Mouse (Mus musculus) CH12.LX (cell line): ENCODE measurements around the gene Med23. TPM values are rescaled to one million over a fixed set of nuclear protein-coding genes. Genes with fewer than 3 reads are reported as not detected.

Source experiments
- DNase-seq: peaks from one replicate; pipeline ENCODE4 v3.0.0-alpha.2; 2013; ENCODE audit errors: extremely low read depth
- H3K27ac ChIP-seq: 2 replicates; pipeline ENCODE4 v1.5.1; 2012; ENCODE audit warnings: low read depth, mild to moderate bottlenecking, control low read depth, moderate library complexity; ENCODE audit not compliant: insufficient read depth
- H3K27me3 ChIP-seq: replicated peaks from 2 replicates; pipeline ENCODE3; 2012; ENCODE audit warnings: inconsistent platforms
- H3K36me3 ChIP-seq, 2 experiments: replicated peaks in 1 of 2; 2 replicates each; pipeline versions ENCODE3 to v1.6.1; 2012; ENCODE audit warnings: inconsistent platforms in 1 of 2, low read length in 1 of 2, mild to moderate bottlenecking in 1 of 2, mixed read lengths in 1 of 2, moderate library complexity in 1 of 2; ENCODE audit not compliant: control insufficient read depth in 1 of 2, insufficient read depth in 1 of 2
- H3K4me1 ChIP-seq, 2 experiments: 2 replicates each; pipeline ENCODE4 v1.6.1; 2012; ENCODE audit warnings: inconsistent platforms in 1 of 2, moderate library complexity in 1 of 2; ENCODE audit not compliant: insufficient read depth in 2 of 2, control insufficient read depth in 1 of 2
- H3K4me2 ChIP-seq: 2 replicates; pipeline ENCODE4 v1.6.1; 2012; ENCODE audit warnings: low read depth, mild to moderate bottlenecking, control low read depth; ENCODE audit not compliant: poor library complexity, insufficient read depth, severe bottlenecking
- H3K4me3 ChIP-seq, 3 experiments: fragments of 150-350 bp in 1 of 3; sonication (generic) in 1 of 3; replicated peaks in 1 of 3; 2 replicates each; pipeline versions ENCODE3 to v1.5.1; 2011 to 2012; ENCODE audit warnings: low read depth in 2 of 3, low read length in 2 of 3, mild to moderate bottlenecking in 2 of 3, moderate library complexity in 2 of 3, control low read depth in 1 of 3, improper control_type of control experiment in 1 of 3, inconsistent platforms in 1 of 3, mixed read lengths in 1 of 3; ENCODE audit not compliant: poor library complexity in 1 of 3
- H3K79me2 ChIP-seq: replicated peaks from 2 replicates; pipeline ENCODE4 v1.6.1; 2012; ENCODE audit warnings: mild to moderate bottlenecking, moderate library complexity; ENCODE audit not compliant: control insufficient read depth, poor library complexity, insufficient read depth, severe bottlenecking; ENCODE audit errors: extremely low read depth
- H3K9ac ChIP-seq: 2 replicates; pipeline ENCODE4 v1.6.1; 2012; ENCODE audit warnings: low read depth, mild to moderate bottlenecking, control low read depth, moderate library complexity; ENCODE audit not compliant: insufficient read depth
- H3K9me3 ChIP-seq: replicated peaks from 2 replicates; pipeline ENCODE3; 2012; ENCODE audit warnings: low read length, inconsistent platforms, mixed read lengths
- CHD1 ChIP-seq: IDR thresholded peaks from 2 replicates; pipeline ENCODE4 v1.6.1; 2012; ENCODE audit warnings: low read depth, low read length, improper control_type of control experiment, inconsistent platforms
- CHD2 ChIP-seq: IDR thresholded peaks from 2 replicates; pipeline ENCODE4 v1.6.1; 2011; ENCODE audit warnings: low read length, improper control_type of control experiment
- CTCF ChIP-seq, 2 experiments: IDR thresholded peaks in 1 of 2; conservative IDR thresholded peaks in 1 of 2; 2 replicates each; pipeline ENCODE4 v1.5.1; 2011 to 2012; ENCODE audit warnings: low read depth in 2 of 2, low read length in 2 of 2, improper control_type of control experiment in 1 of 2, inconsistent platforms in 1 of 2, mild to moderate bottlenecking in 1 of 2, moderate library complexity in 1 of 2
- EP300 ChIP-seq: IDR thresholded peaks from 2 replicates; pipeline ENCODE4 v1.6.1; 2011; ENCODE audit warnings: low read length, improper control_type of control experiment
- ETS1 ChIP-seq: conservative IDR thresholded peaks from 2 replicates; pipeline ENCODE4 v1.6.1; 2012; ENCODE audit warnings: low read depth, mild to moderate bottlenecking, inconsistent platforms, low read length, improper control_type of control experiment, moderate library complexity
- GABPA ChIP-seq: IDR thresholded peaks from 2 replicates; pipeline ENCODE4 v1.6.1; 2012; ENCODE audit warnings: low read depth, low read length, improper control_type of control experiment, inconsistent platforms; ENCODE audit not compliant: insufficient replicate concordance
- HCFC1 ChIP-seq: IDR thresholded peaks from 2 replicates; pipeline ENCODE4 v1.6.1; 2012; ENCODE audit warnings: low read depth, mild to moderate bottlenecking, inconsistent platforms, low read length, improper control_type of control experiment
- JUN ChIP-seq: IDR thresholded peaks from 2 replicates; pipeline ENCODE4 v1.6.1; 2011; ENCODE audit warnings: low read depth, mild to moderate bottlenecking, low read length, improper control_type of control experiment, moderate library complexity; ENCODE audit not compliant: insufficient read depth
- JUND ChIP-seq: conservative IDR thresholded peaks from 2 replicates; pipeline ENCODE4 v1.6.1; 2011; ENCODE audit warnings: low read depth, low read length, improper control_type of control experiment
- MAFK ChIP-seq: IDR thresholded peaks from 2 replicates; pipeline ENCODE4 v1.6.1; 2011; ENCODE audit warnings: low read length, improper control_type of control experiment; ENCODE audit not compliant: insufficient replicate concordance
- MAZ ChIP-seq: IDR thresholded peaks from 2 replicates; pipeline ENCODE4 v1.6.1; 2012; ENCODE audit warnings: low read depth, mild to moderate bottlenecking, inconsistent platforms, low read length, improper control_type of control experiment, moderate library complexity
- MEF2A ChIP-seq: IDR thresholded peaks from 2 replicates; pipeline ENCODE4 v1.6.1; 2014; ENCODE audit warnings: low read depth, mild to moderate bottlenecking, inconsistent platforms, low read length, improper control_type of control experiment, borderline replicate concordance
- NELFE ChIP-seq: IDR thresholded peaks from 2 replicates; pipeline ENCODE4 v1.6.1; 2011; ENCODE audit warnings: low read depth, low read length, improper control_type of control experiment
- NRF1 ChIP-seq: IDR thresholded peaks from 2 replicates; pipeline ENCODE4 v1.6.1; 2014; ENCODE audit warnings: low read depth, mild to moderate bottlenecking, inconsistent platforms, low read length, improper control_type of control experiment, moderate library complexity
- PAX5 ChIP-seq: IDR thresholded peaks from 2 replicates; pipeline ENCODE4 v1.6.1; 2012; ENCODE audit warnings: low read length, inconsistent platforms, mixed read lengths
- POLR2AphosphoS2 ChIP-seq: IDR thresholded peaks from 2 replicates; pipeline ENCODE4 v1.6.1; 2011; ENCODE audit warnings: low read depth, low read length, improper control_type of control experiment
- RAD21 ChIP-seq: IDR thresholded peaks from 2 replicates; pipeline ENCODE4 v1.6.1; 2011; ENCODE audit warnings: low read depth, mild to moderate bottlenecking, low read length, improper control_type of control experiment, moderate library complexity
- SIN3A ChIP-seq: IDR thresholded peaks from 2 replicates; pipeline ENCODE4 v1.6.1; 2012; ENCODE audit warnings: low read length, improper control_type of control experiment, inconsistent platforms
- SMC3 ChIP-seq: IDR thresholded peaks from 2 replicates; pipeline ENCODE4 v1.6.1; 2011; ENCODE audit warnings: low read depth, low read length, improper control_type of control experiment
- TBP ChIP-seq: conservative IDR thresholded peaks from 2 replicates; pipeline ENCODE4 v1.6.1; 2011; ENCODE audit warnings: low read depth, low read length, improper control_type of control experiment
- TCF12 ChIP-seq: IDR thresholded peaks from 2 replicates; pipeline ENCODE4 v1.6.1; 2014; ENCODE audit warnings: low read depth, mild to moderate bottlenecking, inconsistent platforms, low read length, improper control_type of control experiment
- USF1 ChIP-seq: IDR thresholded peaks from 2 replicates; pipeline ENCODE4 v1.6.1; 2014; ENCODE audit warnings: low read depth, mild to moderate bottlenecking, inconsistent platforms, low read length, improper control_type of control experiment
- USF2 ChIP-seq: conservative IDR thresholded peaks from 2 replicates; pipeline ENCODE4 v1.6.1; 2011; ENCODE audit warnings: low read depth, low read length, improper control_type of control experiment
- ZC3H11A ChIP-seq: IDR thresholded peaks from 2 replicates; pipeline ENCODE4 v1.6.1; 2012; ENCODE audit warnings: low read depth, mild to moderate bottlenecking, inconsistent platforms, low read length, improper control_type of control experiment
- ZNF384 ChIP-seq: IDR thresholded peaks from 2 replicates; pipeline ENCODE4 v1.6.1; 2012; ENCODE audit warnings: low read depth, low read length, improper control_type of control experiment, inconsistent platforms
- dilution Hi-C: fragments of 300-500 bp; cut with MboI; formaldehyde crosslinking; loops from 2 replicates; pipeline ENCODE4 v1.14.3; 2020; ENCODE audit warnings: low sequenced_read_pairs; ENCODE audit not compliant: extremely low pct_unique_long_range_greater_than_20kb, extremely low pct_ligation_motif_present
- in situ Hi-C: fragments of 300-500 bp; cut with MboI; formaldehyde crosslinking; loops from 3 replicates; pipeline ENCODE4 v1.14.3; 2019; ENCODE audit warnings: low sequenced_read_pairs, low pct_ligation_motif_present, low pct_unique_long_range_greater_than_20kb, mixed read lengths
- polyA plus RNA-seq: library from polyadenylated mRNA; unstranded; fragments of >175 nt; gene quantifications from 2 replicates; pipeline ENCODE4 v1.2.1, GENCODE M21; 2012; ENCODE audit warnings: low read depth; ENCODE audit not compliant: insufficient read length
- total RNA-seq, 2 experiments: library from RNA; depleted of rRNA; stranded (reverse); fragments of 300-350 nt in 1 of 2; fragments of >200 nt in 1 of 2; gene quantifications; 2 replicates each; pipeline ENCODE4 v1.2.3; 2012 to 2014

The Med23 gene
- total and polyA plus RNA-seq, 3 experiments = 43.5 to 45.7 (median 45.6) TPM

- Histone ChIP-seq H3K36me3 (peaks cover 30 to 72% of the 10 kb centered on the region in 2 experiments), H3K4me2 (no peak overlapping the region), H3K4me1 (no peaks in the 10 kb centered on the region), H3K27ac (no peak overlapping the region), H3K79me2 (no peaks in the 10 kb centered on the region), H3K4me3 (no peak overlapping the region), H3K9ac (no peak overlapping the region)
- DNase-seq = no peak
- dilution Hi-C loops = no loop called here
- TF ChIP-seq CTCF (conservative IDR thresholded peaks at IDR 0.05 in 1 of 2, IDR thresholded peaks at IDR 0.05 in 1 of 2; ENCODE audit: low read depth in 2 of 2, low read length in 2 of 2) (no peak), JUND (no peak), SIN3A (no peak), ZNF384 (no peak), ETS1 (no peak), NRF1 (no peak), USF1 (no peak), EP300 (no peak), SMC3 (no peak), MAFK (no peak), MAZ (no peak), NELFE (no peak)
- TF ChIP-seq, all 38 proteins: peak for 0
- H3K9me3 ChIP-seq = no peaks in the 10 kb centered on the region
- in situ Hi-C loops = no loop called here
- no peaks in the 10 kb centered on the region for H3K27me3 ChIP-seq
Measured at GRCm38 (mm10) chr10:24915486-24915885, 45.7 kb downstream of the Med23 start.

GRCm38 (mm10) chr10:24922977-24923376 is 53.2 kb downstream of the Med23 start:
- no peaks in the 10 kb centered on the region for H3K27me3 ChIP-seq
- peaks cover 0 to 7% of the 10 kb centered on the region in 2 experiments; a peak in 1 of 4 replicates for H3K4me1 ChIP-seq
- no peak for DNase-seq
- in situ Hi-C loops = no loop called here
- dilution Hi-C loops = no loop called here
- H3K9ac ChIP-seq = no peak overlapping the region
- no peak for TF ChIP-seq TBP
- no peak for TF ChIP-seq GABPA
- no peak for TF ChIP-seq ZC3H11A
- TF ChIP-seq JUND = no peak
- no peak for TF ChIP-seq RAD21
- no peak for TF ChIP-seq MAZ
- TF ChIP-seq CHD1 = no peak
- TF ChIP-seq EP300 = no peak
- no peak for TF ChIP-seq CHD2
- no peak for TF ChIP-seq POLR2AphosphoS2
- TF ChIP-seq HCFC1 = no peak
- no peak for TF ChIP-seq USF2
- no peak for TF ChIP-seq TCF12
- TF ChIP-seq PAX5 = no peak
- TF ChIP-seq JUN = no peak
- TF ChIP-seq MEF2A = no peak
- H3K79me2 ChIP-seq = no peaks in the 10 kb centered on the region
- H3K4me3 ChIP-seq = no peak overlapping the region
- peaks cover 3 to 9% of the 10 kb centered on the region in 2 experiments for H3K36me3 ChIP-seq
- no peak overlapping the region for H3K4me2 ChIP-seq
- H3K27ac ChIP-seq = no peak overlapping the region
- H3K9me3 ChIP-seq = no peaks in the 10 kb centered on the region
